Mouse (Mus musculus) hindbrain, embryonic 14.5 days (tissue): Measurements from ENCODE around the gene Ivd. TPM values are rescaled to one million over a fixed set of nuclear protein-coding genes. Genes with fewer than 3 reads are reported as not detected.
A peak's percentile ranks its signal among the peaks of the same experiment; 100 is the strongest.

Experiments used
- ATAC-seq: fragments of 200-750 bp; cut with Nextera tagmentation; 2 replicates; pipeline ENCODE4 v1.8.0; 2017; ENCODE audit warnings: moderate number of reproducible peaks, mild to moderate bottlenecking, moderate TSS enrichment, moderate library complexity; ENCODE audit not compliant: low FRiP score
- DNase-seq: peaks from one replicate; pipeline ENCODE4 v3.0.0-alpha.2; 2015; ENCODE audit warnings: low spot score
- H3K27ac ChIP-seq: fragments of 300-500 bp; sonication (generic); 2 replicates; pipeline ENCODE4 v1.5.1; 2014; ENCODE audit warnings: mild to moderate bottlenecking, moderate library complexity
- H3K27me3 ChIP-seq: fragments of 300-500 bp; sonication (generic); 2 replicates; pipeline ENCODE4 v1.6.1; 2014; ENCODE audit warnings: mild to moderate bottlenecking, low read length, mixed read lengths; ENCODE audit not compliant: control insufficient read depth, insufficient read depth
- H3K36me3 ChIP-seq: fragments of 300-500 bp; sonication (generic); replicated peaks from 2 replicates; pipeline ENCODE4 v1.6.1; 2014; ENCODE audit not compliant: control insufficient read depth, insufficient read depth
- H3K4me1 ChIP-seq: fragments of 300-500 bp; sonication (generic); replicated peaks from 2 replicates; pipeline ENCODE4 v1.6.1; 2014; ENCODE audit warnings: antibody characterized with exemption, low read length, mixed read lengths; ENCODE audit not compliant: control insufficient read depth, insufficient read depth
- H3K4me2 ChIP-seq: fragments of 300-500 bp; sonication (generic); replicated peaks from 2 replicates; pipeline ENCODE4 v1.6.1; 2014; ENCODE audit warnings: mild to moderate bottlenecking, moderate library complexity
- H3K4me3 ChIP-seq: fragments of 300-500 bp; sonication (generic); replicated peaks from 2 replicates; pipeline ENCODE4 v1.5.1; 2014; ENCODE audit warnings: mild to moderate bottlenecking, low read length
- H3K9ac ChIP-seq: fragments of 300-500 bp; sonication (generic); 2 replicates; pipeline ENCODE4 v1.6.1; 2014
- H3K9me3 ChIP-seq: fragments of 300-500 bp; sonication (generic); 2 replicates; pipeline ENCODE4 v1.6.1; 2016; ENCODE audit warnings: low read length; ENCODE audit not compliant: control insufficient read depth
- WGBS: fragments of 180-500 bp; shearing (Covaris S2); extraction: QIAGEN DNeasy Blood & Tissue Kit; methylation state at CpG from one replicate; pipeline ENCODE4 v1.1.7; 2014; 5-methylcytosine and 5-hydroxymethylcytosine counted together
- polyA plus RNA-seq: library from polyadenylated mRNA; unstranded; fragments of >200 nt; fragmentation: Nextera tagmentation; extraction: Ambion mirVana; gene quantifications from 2 replicates; pipeline ENCODE4 v1.2.1, GENCODE M21; 2014

The Ivd gene
- polyA plus RNA-seq: 36.4 and 38.1 TPM in 2 replicates

DNA sequence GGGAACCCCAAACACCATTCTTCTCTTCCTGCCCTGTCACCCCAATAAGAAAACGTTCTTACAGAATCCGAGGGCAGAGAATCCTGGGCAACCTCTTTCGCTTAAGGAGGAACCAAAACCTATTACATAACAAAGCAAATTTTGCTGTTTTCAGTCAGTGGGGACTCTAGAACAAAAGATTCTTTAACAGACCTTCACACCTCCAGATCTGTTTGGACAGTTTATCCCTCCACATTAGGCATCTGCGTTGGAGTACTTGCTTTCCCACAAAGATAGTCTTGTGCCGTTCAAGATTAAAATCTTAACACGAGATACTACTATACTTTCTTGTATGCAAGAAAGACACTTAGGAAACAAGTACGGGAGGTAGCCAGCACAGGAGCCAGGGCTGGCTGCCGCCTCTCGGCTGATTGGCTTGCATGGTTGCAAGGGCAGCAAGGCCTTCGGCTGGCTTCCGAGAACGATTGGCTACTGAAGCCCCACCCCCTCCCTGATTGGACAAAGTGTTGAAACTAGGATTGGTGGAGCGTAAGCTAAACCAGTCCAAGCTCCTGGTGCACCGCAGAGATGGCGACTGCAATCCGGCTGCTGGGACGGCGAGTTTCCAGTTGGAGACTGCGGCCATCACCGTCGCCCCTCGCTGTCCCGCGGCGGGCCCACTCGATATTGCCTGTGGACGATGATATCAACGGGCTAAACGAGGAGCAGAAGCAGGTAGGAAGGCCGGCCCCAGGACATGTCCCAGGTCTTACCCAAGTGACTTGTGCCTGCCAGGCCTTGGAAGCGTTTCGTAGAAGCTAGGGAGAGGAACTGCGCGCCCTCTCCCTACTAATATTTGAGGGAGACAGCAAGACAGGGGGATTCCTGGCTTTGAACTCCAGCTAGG, at the start of gene Ivd:
Gene Ivd (plus strand): TSS at position 501 of the 886 bp plus-strand sequence.
- H3K27me3 ChIP-seq: no peaks in the 10 kb centered on the region
- H3K4me3 ChIP-seq: peak within 1 kb of the TSS; percentile 53
- DNase-seq (peak; percentile 92), ATAC-seq (peak; percentile 100)
- 1% methylated on average over 34 of the region's 34 CpGs for WGBS
- H3K9ac ChIP-seq: peak within 1 kb of the TSS; percentile 60
- peak within 1 kb of the TSS; percentile 66 for H3K4me2 ChIP-seq
- H3K4me1 ChIP-seq: 0 out of 2 replicates have a peak, but pooled peaks cover 3% of the 10 kb centered on the region
- H3K9me3 ChIP-seq: no peaks in the 10 kb centered on the region
- H3K27ac ChIP-seq: peak within 1 kb of the TSS; percentile 49; the same call in 1 of the 2 replicates
- no peaks in the 10 kb centered on the region for H3K36me3 ChIP-seq

- Histone ChIP-seq H3K36me3 (no peaks in the 10 kb centered on the region), H3K4me3 (no peak overlapping the region), H3K27me3 (no peaks in the 10 kb centered on the region), H3K27ac (no peak overlapping the region), H3K4me1 (peaks cover 4% of the 10 kb centered on the region; the same call in 1 of the 2 replicates), H3K4me2 (no peak overlapping the region), H3K9ac (no peak overlapping the region), H3K9me3 (no peaks in the 10 kb centered on the region)
- DNase-seq (no peak), ATAC-seq (no peak)
- 60% methylated on average over 1 of the region's 1 CpGs for WGBS
These were observed 49.0 kb upstream of the Ivd start for GRCm38 (mm10) chr2:118812724-118813123.

- H3K4me2 ChIP-seq: peak within 1 kb of the TSS; percentile 76
- ATAC-seq (peak; percentile 93), DNase-seq (peak; percentile 94)
- no peaks in the 10 kb centered on the region for H3K27me3 ChIP-seq
- under 1% methylated on average over 49 of the region's 49 CpGs for WGBS
- peak within 1 kb of the TSS; percentile 55 for H3K4me3 ChIP-seq
- no peak within 1 kb of the TSS for H3K27ac ChIP-seq
- peaks cover 4% of the 10 kb centered on the region; the same call in 1 of the 2 replicates for H3K4me1 ChIP-seq
- no peaks in the 10 kb centered on the region for H3K36me3 ChIP-seq
- H3K9me3 ChIP-seq: no peaks in the 10 kb centered on the region
- H3K9ac ChIP-seq: peak within 1 kb of the TSS; percentile 44; the same call in 1 of the 2 replicates
These were observed 47.5 kb upstream of the Ivd start, which contains the start of gene Knstrn for GRCm38 (mm10) chr2:118813981-118814836. Knstrn (plus strand) TSS chr2:118814003.

- no peaks in the 10 kb centered on the region for H3K27me3 ChIP-seq
- H3K36me3 ChIP-seq: no peaks in the 10 kb centered on the region
- WGBS: 95% methylated on average over 5 of the region's 5 CpGs
- no peaks in the 10 kb centered on the region for H3K4me1 ChIP-seq
- H3K27ac ChIP-seq: no peak overlapping the region
- H3K9me3 ChIP-seq: no peaks in the 10 kb centered on the region
- no peak for DNase-seq
- ATAC-seq: no peak
- no peak overlapping the region for H3K4me3 ChIP-seq
- H3K4me2 ChIP-seq: no peak overlapping the region
- H3K9ac ChIP-seq: no peak overlapping the region
These were observed 39.0 kb upstream of the Ivd start for GRCm38 (mm10) chr2:118822800-118823199.

- WGBS: 97% methylated on average over 4 of the region's 4 CpGs
- H3K27ac ChIP-seq: no peak overlapping the region
- no peak overlapping the region for H3K9ac ChIP-seq
- H3K4me3 ChIP-seq: no peak overlapping the region
- H3K27me3 ChIP-seq: no peaks in the 10 kb centered on the region
- no peak overlapping the region for H3K4me2 ChIP-seq
- DNase-seq (no peak), ATAC-seq (no peak)
- H3K9me3 ChIP-seq: no peaks in the 10 kb centered on the region
- no peaks in the 10 kb centered on the region for H3K4me1 ChIP-seq
- H3K36me3 ChIP-seq: no peaks in the 10 kb centered on the region
These were observed 37.4 kb upstream of the Ivd start for GRCm38 (mm10) chr2:118824396-118824795.

DNA sequence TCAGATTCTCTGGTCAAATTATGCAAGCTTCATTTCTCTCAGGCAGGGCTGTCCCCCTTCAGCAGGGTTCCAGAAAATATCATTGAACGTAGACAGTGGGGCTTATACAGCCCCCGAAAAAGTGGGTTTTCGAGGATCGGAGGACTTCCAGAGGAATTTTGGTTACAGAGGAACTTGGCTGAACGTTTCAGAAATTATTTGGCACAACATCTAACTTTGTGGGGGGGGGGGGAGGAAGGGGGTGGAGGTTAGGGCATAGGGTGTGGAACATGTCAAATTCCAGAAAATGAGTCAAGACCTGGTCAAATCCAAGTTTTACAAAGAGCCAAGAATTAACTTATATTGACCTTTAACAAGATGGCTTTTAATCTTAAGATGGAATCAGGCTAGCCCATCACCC, 32.7 kb upstream of the Ivd start:
- DNase-seq (no peak), ATAC-seq (no peak)
- no peak overlapping the region for H3K4me2 ChIP-seq
- no peaks in the 10 kb centered on the region for H3K27me3 ChIP-seq
- no peaks in the 10 kb centered on the region; the same call in 1 of the 2 replicates for H3K36me3 ChIP-seq
- no peaks in the 10 kb centered on the region for H3K4me1 ChIP-seq
- no peak overlapping the region for H3K27ac ChIP-seq
- no peaks in the 10 kb centered on the region for H3K9me3 ChIP-seq
- 97% methylated on average over 5 of the region's 5 CpGs for WGBS
- no peak overlapping the region for H3K4me3 ChIP-seq
- H3K9ac ChIP-seq: no peak overlapping the region

DNA sequence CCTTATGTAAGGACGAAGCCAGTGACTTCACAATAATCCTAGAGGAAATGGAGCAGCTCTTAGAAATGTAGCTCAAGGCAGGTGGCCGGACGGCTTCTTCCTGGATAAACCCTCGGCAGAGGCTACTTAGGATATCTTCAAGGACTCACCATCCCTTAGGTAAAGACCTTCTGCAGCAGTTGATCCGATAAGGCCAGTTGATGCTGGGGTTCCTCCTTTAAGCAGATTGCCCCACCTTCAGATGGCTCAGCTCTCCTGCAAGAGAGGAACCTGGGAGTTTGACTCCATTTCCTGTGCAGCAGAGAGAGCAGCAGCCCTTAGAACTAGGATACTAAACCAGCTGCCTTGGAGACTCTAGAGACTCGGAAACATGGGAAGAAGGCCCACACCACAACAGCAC, 27.7 kb upstream of the Ivd start:
- no peak overlapping the region for H3K4me2 ChIP-seq
- H3K9me3 ChIP-seq: no peaks in the 10 kb centered on the region
- DNase-seq (no peak), ATAC-seq (no peak)
- 97% methylated on average over 6 of the region's 6 CpGs for WGBS
- H3K27me3 ChIP-seq: no peaks in the 10 kb centered on the region
- H3K36me3 ChIP-seq: no peaks in the 10 kb centered on the region; the same call in 1 of the 2 replicates
- no peak overlapping the region for H3K9ac ChIP-seq
- H3K27ac ChIP-seq: no peak overlapping the region
- H3K4me1 ChIP-seq: no peaks in the 10 kb centered on the region
- no peak overlapping the region for H3K4me3 ChIP-seq

- H3K9me3 ChIP-seq: no peaks in the 10 kb centered on the region
- DNase-seq (no peak), ATAC-seq (no peak)
- no peaks in the 10 kb centered on the region; the same call in 1 of the 2 replicates for H3K36me3 ChIP-seq
- no peak overlapping the region for H3K4me2 ChIP-seq
- no peaks in the 10 kb centered on the region for H3K27me3 ChIP-seq
- 86% methylated on average over 6 of the region's 6 CpGs for WGBS
- no peak overlapping the region for H3K27ac ChIP-seq
- H3K4me1 ChIP-seq: no peaks in the 10 kb centered on the region
- no peak overlapping the region for H3K9ac ChIP-seq
- no peak overlapping the region for H3K4me3 ChIP-seq
These were observed 26.6 kb upstream of the Ivd start for GRCm38 (mm10) chr2:118835115-118835514.

DNA sequence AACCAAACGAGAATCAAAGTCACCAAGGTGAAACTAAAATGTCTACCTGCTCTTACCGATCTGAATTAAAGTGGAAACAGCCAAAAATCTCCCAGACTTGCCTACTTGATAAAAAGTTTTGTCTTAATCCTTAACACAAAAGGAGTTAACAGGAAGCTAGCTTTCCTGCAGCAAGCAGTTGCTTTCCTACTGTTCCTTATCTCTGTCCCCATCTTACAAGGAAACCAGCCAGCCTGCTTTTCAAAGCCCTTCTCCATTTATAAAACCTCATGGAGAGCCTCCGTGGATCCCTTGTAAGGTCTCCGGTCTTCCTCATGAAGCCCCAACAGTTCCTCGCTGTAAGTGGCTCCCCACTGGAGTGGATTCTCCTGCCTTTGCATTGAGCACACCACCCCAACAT, 23.4 kb upstream of the Ivd start:
- Histone ChIP-seq H3K27me3 (no peaks in the 10 kb centered on the region), H3K27ac (no peak overlapping the region), H3K4me3 (no peak overlapping the region), H3K36me3 (no peaks in the 10 kb centered on the region; the same call in 1 of the 2 replicates), H3K9ac (no peak overlapping the region), H3K9me3 (no peaks in the 10 kb centered on the region), H3K4me2 (no peak overlapping the region), H3K4me1 (no peaks in the 10 kb centered on the region)
- ATAC-seq (no peak), DNase-seq (no peak)
- 59% methylated on average over 5 of the region's 5 CpGs for WGBS
